Mouse (Mus musculus) E14TG2a.4 (cell line): ENCODE results near the gene Olfr765.

ENCODE experiments used
- H3K27me3 ChIP-seq: 2 replicates; pipeline ENCODE4 v1.6.1; 2014; ENCODE audit warnings: low read length, control low read depth; ENCODE audit not compliant: insufficient read depth
- H3K36me3 ChIP-seq: 2 replicates; pipeline ENCODE4 v1.6.1; 2014; ENCODE audit warnings: low read length, control low read depth; ENCODE audit not compliant: insufficient read depth
- H3K4me1 ChIP-seq: replicated peaks from 2 replicates; pipeline ENCODE4 v1.6.1; 2014; ENCODE audit warnings: low read depth, low read length, control low read depth
- H3K4me3 ChIP-seq: replicated peaks from 2 replicates; pipeline ENCODE4 v1.5.1; 2014; ENCODE audit warnings: mild to moderate bottlenecking, low read length
- H3K9me3 ChIP-seq: 2 replicates; pipeline ENCODE4 v1.6.1; 2014; ENCODE audit warnings: low read length, control low read depth
- CTCF ChIP-seq: conservative IDR thresholded peaks from 2 replicates; pipeline ENCODE4 v1.5.1; 2014; ENCODE audit warnings: low read length
- NANOG ChIP-seq: IDR thresholded peaks from 2 replicates; pipeline ENCODE4 v1.6.1; 2014; ENCODE audit warnings: borderline replicate concordance, low read length, mixed read lengths
- POU5F1 ChIP-seq: IDR thresholded peaks from 2 replicates; pipeline ENCODE4 v1.6.1; 2014; ENCODE audit warnings: low read length, borderline replicate concordance

The Olfr765 gene

DNA sequence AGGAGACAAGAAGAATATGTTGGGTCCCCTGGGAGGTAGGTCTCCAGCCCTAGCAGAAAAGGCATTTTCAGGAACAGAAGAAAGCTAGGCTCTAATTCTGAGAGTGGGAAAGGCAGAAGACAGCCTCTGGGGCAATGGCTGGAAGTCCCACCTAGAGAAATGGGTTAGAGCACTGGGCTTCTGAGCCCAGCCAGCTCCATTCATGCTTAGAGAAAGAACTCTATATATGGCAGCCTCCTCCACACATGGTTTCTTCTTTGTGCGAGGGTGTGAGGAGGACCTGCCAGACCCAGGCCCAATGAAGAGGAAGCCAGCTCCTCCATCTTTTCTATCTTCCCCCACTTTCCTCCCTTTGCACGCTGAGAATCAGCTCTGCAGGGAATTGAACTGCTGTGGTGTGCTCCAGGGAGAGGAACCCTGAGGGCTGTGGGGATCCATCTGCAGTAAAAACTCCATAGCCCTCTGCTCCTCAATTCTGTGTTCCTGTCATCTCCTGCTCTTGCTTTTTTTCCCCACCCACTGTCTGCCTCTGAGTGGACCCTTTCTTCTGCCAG, 39.4 kb downstream of the Olfr765 start, which contains the start of gene Olfr763:
Olfr763 (plus strand) TSS at position 504 of the 554 bp plus-strand sequence.
- TF ChIP-seq CTCF, result no peak
- TF ChIP-seq POU5F1, result no peak
- no peak for TF ChIP-seq NANOG

DNA sequence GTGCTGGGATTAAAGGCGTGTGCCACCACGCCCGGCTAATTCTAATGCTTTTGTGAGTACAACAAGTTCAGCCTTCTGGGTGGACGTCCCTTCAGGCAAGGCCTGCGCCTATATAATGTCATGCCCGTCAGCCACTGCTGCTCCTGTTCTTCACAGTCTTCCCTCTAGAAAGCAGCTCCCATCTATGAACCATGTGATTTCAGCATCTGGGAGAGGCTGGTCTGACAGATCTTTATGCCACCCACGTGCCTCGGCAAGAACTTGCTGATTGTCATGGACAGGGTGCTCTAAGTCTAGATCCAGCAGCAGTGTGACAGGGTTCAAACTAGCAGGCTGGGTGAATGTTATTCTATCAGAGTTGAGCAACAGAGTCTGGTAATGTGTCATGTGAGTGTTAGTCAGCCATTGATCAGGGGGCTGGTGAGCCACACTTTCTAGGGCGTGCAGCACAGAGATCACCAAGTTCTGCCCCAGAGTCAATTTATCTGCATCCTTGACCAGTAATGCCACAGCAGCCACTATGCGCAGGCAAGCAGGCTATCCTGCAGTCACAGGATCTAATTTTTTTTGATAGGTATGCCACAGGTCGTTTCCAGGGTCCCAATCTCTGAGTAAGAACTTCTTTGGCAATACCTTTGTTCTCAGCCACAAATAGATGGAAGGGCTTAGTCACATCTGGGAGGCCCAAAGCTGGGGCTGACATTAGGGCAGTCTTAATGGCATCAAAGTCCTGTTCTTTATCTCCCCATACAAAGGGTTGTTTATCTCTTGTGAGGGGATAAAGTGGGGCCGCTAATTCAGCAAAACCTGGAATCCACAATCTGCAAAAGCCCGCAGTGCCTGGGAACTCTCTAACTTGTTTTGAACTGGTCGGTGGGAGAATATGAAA, 45.5 kb downstream of the Olfr765 start:
- no peaks in the 10 kb centered on the region for H3K36me3 ChIP-seq
- TF ChIP-seq CTCF (no peak), NANOG (no peak), POU5F1 (no peak)

More for the DNA sequence above, 39.4 kb downstream of the Olfr765 start, which contains the start of gene Olfr763:
- peaks cover 39% of the 10 kb centered on the region for H3K9me3 ChIP-seq
- H3K27me3 ChIP-seq, result no peaks in the 10 kb centered on the region
- H3K4me1 ChIP-seq, result no peaks in the 10 kb centered on the region
- no peak within 1 kb of the TSS for H3K4me3 ChIP-seq
- H3K36me3 ChIP-seq, result no peaks in the 10 kb centered on the region

DNA sequence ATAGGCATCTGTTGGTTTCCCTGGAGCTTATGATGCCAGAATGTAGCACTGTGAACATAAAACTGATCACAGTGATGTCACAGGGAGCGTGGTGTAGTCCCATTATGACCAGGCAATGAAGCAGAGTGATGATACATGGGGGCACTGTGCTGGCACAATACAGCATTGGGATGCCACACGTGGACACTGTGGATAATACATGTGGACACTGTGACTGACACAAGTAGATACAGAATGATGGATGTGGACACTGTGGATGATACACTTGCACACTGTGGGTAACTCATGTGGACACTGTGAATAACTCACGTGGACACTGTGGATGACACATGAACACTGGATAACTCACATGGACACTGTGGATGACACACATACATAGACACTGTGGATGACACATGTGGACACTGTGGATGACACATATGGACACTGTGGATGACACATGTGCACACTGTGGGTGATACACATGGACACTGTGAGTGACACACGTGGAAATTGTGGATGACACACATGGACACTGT, 53.2 kb downstream of the Olfr765 start:
- Histone ChIP-seq H3K9me3 (no peaks in the 10 kb centered on the region), H3K27me3 (no peaks in the 10 kb centered on the region), H3K4me3 (no peak overlapping the region), H3K36me3 (no peaks in the 10 kb centered on the region), H3K4me1 (no peaks in the 10 kb centered on the region)
- TF ChIP-seq CTCF (no peak), POU5F1 (no peak), NANOG (no peak)

More for the DNA sequence above, 45.5 kb downstream of the Olfr765 start:
- Histone ChIP-seq H3K9me3 (peaks cover 51% of the 10 kb centered on the region), H3K4me3 (no peak overlapping the region), H3K27me3 (no peaks in the 10 kb centered on the region), H3K4me1 (no peaks in the 10 kb centered on the region)

DNA sequence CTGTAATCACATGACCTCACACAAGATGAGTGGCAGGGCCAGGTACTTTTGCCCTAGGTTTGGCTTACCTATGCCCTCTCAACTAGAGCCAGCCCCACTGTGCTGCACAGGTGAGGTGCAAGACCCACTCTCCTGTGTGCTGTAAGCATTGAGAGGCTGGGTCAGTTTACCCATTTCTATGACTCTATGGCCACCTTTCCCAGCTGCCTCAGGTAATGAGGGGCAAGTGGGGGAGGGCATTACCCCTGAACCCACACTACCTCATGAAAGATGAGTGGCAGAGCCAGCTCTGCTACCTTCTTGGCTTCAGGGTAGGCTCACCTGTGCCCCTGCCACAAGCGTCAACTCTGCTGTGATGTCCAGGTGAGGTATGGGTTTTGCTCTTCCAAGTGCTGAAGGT, 54.0 kb downstream of the Olfr765 start:
- no peaks in the 10 kb centered on the region for H3K27me3 ChIP-seq
- TF ChIP-seq POU5F1 (no peak), CTCF (no peak), NANOG (no peak)
- H3K4me1 ChIP-seq, result no peaks in the 10 kb centered on the region
- no peaks in the 10 kb centered on the region for H3K9me3 ChIP-seq
- no peak overlapping the region for H3K4me3 ChIP-seq
- H3K36me3 ChIP-seq, result no peaks in the 10 kb centered on the region
